Mouse (Mus musculus): ENCODE measurements around the gene Zfp746. TPM values are rescaled to one million over a fixed set of nuclear protein-coding genes. Genes with fewer than 3 reads are reported as not detected.

Zfp746 gene
- polyA plus RNA-seq, 1 experiment from 2014 or later, result 23.4 TPM

DNA sequence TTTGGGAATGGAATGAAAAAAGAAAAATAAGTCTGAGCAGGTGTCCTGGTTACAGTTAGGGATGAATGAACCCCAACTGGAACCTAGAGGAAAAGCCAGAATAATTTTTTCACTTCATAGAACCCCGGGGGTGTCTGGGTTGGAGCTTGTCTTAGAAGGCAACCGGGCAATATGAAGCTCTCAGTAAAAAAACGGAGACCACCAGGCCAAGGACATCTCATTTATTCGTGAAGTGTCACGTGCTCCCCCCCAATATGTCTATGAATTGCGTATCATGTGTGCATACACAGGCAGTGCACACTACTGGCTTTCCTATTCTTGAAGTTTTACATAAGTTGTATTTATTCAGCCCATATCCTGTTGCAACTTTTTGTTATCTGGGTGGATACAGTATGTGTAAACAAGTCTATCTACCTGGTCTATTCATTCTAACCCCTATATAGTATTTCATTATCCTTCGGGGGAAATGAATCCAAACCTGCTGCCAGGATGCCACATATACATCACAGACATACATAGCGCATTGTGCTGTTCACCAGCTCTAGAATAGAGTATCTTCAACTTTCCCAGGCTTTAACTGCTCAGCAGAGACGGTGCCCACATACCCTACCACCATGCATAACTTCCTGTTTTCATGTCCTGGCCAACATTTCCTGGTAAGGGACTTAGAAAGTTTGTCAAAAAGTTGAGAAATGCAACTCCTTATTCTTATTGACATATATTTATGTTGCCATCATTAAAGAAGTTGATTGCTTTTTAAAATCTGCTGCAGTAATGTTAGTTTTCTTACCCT is 36.9 kb downstream of the Zfp746 start:
- DNase-seq (ENCODE audit: low spot score), result no peak
- Histone ChIP-seq H3K4me3 (ENCODE audit: low read depth, low read length) (peak overlapping the region; percentile 92), H3K9ac (ENCODE audit: low read length) (peak overlapping the region; percentile 79), H3K4me2 (ENCODE audit: low read depth, low read length, severe bottlenecking) (peak overlapping the region; percentile 59), H3K27me3 (ENCODE audit: control insufficient read depth, insufficient read depth, low read length) (no peaks in the 10 kb centered on the region), H3K9me3 (ENCODE audit: control insufficient read depth, low read length) (no peaks in the 10 kb centered on the region), H3K27ac (ENCODE audit: low read depth, low read length) (no peak overlapping the region; the same call in 1 of the 2 replicates), H3K36me3 (ENCODE audit: control insufficient read depth, insufficient read depth, low read length) (no peaks in the 10 kb centered on the region), H3K4me1 (replicated peaks; ENCODE audit: control insufficient read depth, insufficient read depth, low read length) (0 out of 2 replicates have a peak, but pooled peaks cover 2% of the 10 kb centered on the region)
- ATAC-seq (replicated peaks; ENCODE audit: low FRiP score), result no peak
- 62% methylated on average over 9 of the region's 9 CpGs for WGBS

DNA sequence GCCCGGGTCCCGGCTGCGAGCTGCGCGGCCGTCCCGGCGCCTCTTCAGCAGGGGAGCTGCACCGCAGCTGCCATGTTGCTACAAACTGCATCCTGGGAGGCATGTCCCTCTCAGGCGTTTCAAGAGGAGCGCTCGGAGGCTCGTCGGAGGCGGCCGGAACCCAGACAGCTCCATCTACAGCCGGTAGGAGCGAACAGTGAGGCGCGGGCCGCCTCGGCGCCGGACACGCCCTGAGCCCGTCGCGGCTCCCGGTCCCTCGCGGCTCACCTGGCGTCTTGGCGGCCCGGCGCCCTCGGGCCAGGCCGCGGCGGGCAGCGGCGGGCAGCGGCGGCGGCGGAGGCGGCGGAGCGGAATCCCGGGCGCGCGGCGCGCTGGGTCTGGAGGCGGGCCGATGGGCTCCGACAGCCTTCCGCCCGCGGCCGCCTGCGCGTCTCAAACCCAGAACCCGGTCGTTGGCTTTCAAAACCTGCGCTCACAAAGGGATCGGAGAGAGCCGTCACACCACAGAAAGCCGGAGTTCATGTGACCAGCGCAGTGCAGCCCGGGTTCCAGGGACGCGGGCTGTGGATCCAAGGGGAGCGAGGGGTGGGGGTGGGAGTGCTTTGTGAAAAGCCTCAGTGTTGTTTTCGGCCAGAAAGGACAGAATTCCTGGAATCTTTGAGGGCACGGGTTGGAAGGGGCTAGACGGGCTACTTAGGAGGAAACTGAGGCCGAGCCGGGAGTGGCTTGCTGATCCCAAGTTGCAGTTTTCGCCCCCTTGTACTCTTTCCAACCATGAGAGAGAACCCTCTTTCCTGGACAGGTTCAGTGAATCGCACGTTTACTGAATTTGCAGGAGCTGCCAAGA is 37.7 kb downstream of the Zfp746 start, which contains the start of gene Zfp777:
Gene Zfp777 (minus strand): TSS at position 486 of the 847 bp plus-strand sequence.
- WGBS, result under 1% methylated on average over 73 of the region's 82 CpGs
- DNase-seq (ENCODE audit: low spot score) (peak; percentile 89), ATAC-seq (replicated peaks; ENCODE audit: low FRiP score) (peak; percentile 87)
- Histone ChIP-seq H3K9me3 (ENCODE audit: control insufficient read depth, low read length) (no peaks in the 10 kb centered on the region), H3K27ac (ENCODE audit: low read depth, low read length) (peak within 1 kb of the TSS; percentile 84), H3K36me3 (ENCODE audit: control insufficient read depth, insufficient read depth, low read length) (no peaks in the 10 kb centered on the region; the same call in 1 of the 2 replicates), H3K4me3 (ENCODE audit: low read depth, low read length) (peak within 1 kb of the TSS; percentile 92), H3K27me3 (ENCODE audit: control insufficient read depth, insufficient read depth, low read length) (no peaks in the 10 kb centered on the region), H3K4me1 (replicated peaks; ENCODE audit: control insufficient read depth, insufficient read depth, low read length) (0 out of 2 replicates have a peak, but pooled peaks cover 2% of the 10 kb centered on the region), H3K4me2 (ENCODE audit: low read depth, low read length, severe bottlenecking) (peak within 1 kb of the TSS; percentile 83), H3K9ac (ENCODE audit: low read length) (peak within 1 kb of the TSS; percentile 79)

DNA sequence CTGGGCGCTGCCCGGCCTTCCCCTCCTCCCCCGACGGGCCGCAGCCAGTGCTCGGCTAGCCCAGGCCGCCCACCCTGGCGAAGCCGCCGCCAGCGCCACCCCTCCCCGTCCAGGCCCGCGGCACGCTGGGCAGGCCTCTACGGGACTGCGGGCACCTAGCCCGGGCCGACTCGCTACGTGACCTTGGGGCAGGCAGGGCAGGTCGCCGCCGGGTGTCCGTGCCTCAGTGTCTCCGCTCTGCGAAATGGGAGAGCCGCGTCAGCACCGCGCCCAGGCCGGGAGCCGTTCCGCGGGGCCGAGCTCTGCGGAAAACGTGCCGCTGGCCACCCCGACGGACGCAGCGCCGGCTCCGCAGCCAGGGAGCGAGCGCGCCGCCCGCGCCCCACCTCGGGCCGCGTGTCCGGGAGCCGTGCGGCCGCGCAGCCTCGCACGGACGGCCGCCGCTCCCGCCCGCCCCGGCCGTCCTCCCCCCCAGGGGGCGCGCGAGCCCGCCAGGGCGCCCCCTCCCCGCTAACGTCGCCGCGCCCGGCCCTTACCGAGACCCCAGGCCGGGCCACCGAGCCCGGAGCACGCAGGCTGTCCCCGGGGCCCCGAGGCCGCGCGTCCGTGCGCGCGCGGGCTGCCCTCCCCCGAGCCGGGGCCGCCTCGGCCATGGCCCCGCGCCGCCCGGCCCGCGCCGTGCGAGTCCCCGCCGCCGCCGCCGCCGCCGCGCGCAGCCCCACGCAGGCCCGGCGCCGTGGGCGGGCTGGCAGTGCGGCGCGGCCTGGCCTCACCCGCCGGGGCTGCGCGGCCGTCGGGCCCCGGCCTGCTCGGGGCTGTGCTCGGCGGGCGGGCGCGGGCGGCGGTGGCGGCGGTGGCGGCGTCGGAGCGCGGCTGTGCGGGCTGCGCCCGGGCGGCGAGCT is 38.7 kb downstream of the Zfp746 start:
- DNase-seq (ENCODE audit: low spot score) (peak; percentile 76), ATAC-seq (replicated peaks; ENCODE audit: low FRiP score) (peak; percentile 60)
- Histone ChIP-seq H3K27me3 (ENCODE audit: control insufficient read depth, insufficient read depth, low read length) (no peaks in the 10 kb centered on the region), H3K4me3 (ENCODE audit: low read depth, low read length) (peak overlapping the region; percentile 92), H3K27ac (ENCODE audit: low read depth, low read length) (peak overlapping the region; percentile 84; the same call in 1 of the 2 replicates), H3K36me3 (ENCODE audit: control insufficient read depth, insufficient read depth, low read length) (peaks cover 5% of the 10 kb centered on the region; the same call in 1 of the 2 replicates), H3K4me2 (ENCODE audit: low read depth, low read length, severe bottlenecking) (peak overlapping the region; percentile 83), H3K9ac (ENCODE audit: low read length) (peak overlapping the region; percentile 79), H3K4me1 (replicated peaks; ENCODE audit: control insufficient read depth, insufficient read depth, low read length) (0 out of 2 replicates have a peak, but pooled peaks cover 2% of the 10 kb centered on the region), H3K9me3 (ENCODE audit: control insufficient read depth, low read length) (no peaks in the 10 kb centered on the region)
- WGBS, result under 1% methylated on average over 94 of the region's 150 CpGs

DNA sequence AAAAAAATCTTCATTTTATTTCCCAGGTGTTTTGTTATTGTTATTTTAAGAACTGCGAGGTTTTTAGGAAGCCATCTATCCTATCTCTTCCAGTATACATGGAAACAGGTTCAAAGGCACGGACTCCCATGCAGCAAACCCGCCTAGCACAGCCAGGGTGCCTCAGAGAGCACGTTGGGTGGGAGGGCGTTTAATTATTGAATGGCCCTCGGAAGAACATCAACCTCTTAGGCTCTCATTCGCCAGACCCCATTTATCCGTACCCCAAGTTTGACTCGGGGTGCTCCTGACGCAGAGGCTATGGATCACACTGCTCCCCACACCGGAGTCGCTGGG is 39.3 kb downstream of the Zfp746 start:
- no peak overlapping the region for H3K27ac ChIP-seq (ENCODE audit: low read depth, low read length)
- 9% methylated on average over 12 of the region's 12 CpGs for WGBS
- 0 out of 2 replicates have a peak, but pooled peaks cover 2% of the 10 kb centered on the region for H3K4me1 ChIP-seq (replicated peaks; ENCODE audit: control insufficient read depth, insufficient read depth, low read length)
- peak overlapping the region; percentile 83 for H3K4me2 ChIP-seq (ENCODE audit: low read depth, low read length, severe bottlenecking)
- H3K4me3 ChIP-seq (ENCODE audit: low read depth, low read length), result peak overlapping the region; percentile 92
- H3K9ac ChIP-seq (ENCODE audit: low read length), result peak overlapping the region; percentile 79
- DNase-seq (ENCODE audit: low spot score) (no peak), ATAC-seq (replicated peaks; ENCODE audit: low FRiP score) (no peak)
- no peaks in the 10 kb centered on the region for H3K9me3 ChIP-seq (ENCODE audit: control insufficient read depth, low read length)
- H3K36me3 ChIP-seq (ENCODE audit: control insufficient read depth, insufficient read depth, low read length), result peaks cover 5% of the 10 kb centered on the region; the same call in 1 of the 2 replicates
- H3K27me3 ChIP-seq (ENCODE audit: control insufficient read depth, insufficient read depth, low read length), result no peaks in the 10 kb centered on the region

DNA sequence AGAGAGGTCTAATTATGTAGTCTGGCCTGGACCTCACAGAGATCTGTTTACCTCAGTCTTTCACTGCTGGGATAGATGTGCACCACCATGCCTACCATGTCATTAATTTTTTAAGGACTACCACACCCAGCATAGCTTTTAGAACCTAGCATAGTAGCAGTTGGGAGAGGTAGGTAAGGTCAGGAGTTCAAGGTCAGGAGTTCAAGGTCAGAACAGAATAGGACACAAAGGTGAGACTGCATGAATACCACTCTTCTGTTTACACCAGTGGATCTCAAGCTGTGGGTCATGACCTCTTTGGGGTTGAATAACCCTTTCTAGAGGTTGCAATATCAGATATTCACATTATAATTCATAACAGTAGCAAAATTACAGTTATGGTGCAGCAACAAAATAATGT is 53.7 kb downstream of the Zfp746 start:
- H3K9ac ChIP-seq (ENCODE audit: low read length), result no peak overlapping the region
- no peak overlapping the region for H3K27ac ChIP-seq (ENCODE audit: low read depth, low read length)
- no peak overlapping the region for H3K4me3 ChIP-seq (ENCODE audit: low read depth, low read length)
- no peak for ATAC-seq (replicated peaks; ENCODE audit: low FRiP score)
- H3K9me3 ChIP-seq (ENCODE audit: control insufficient read depth, low read length), result no peaks in the 10 kb centered on the region
- no peaks in the 10 kb centered on the region for H3K4me1 ChIP-seq (replicated peaks; ENCODE audit: control insufficient read depth, insufficient read depth, low read length)
- no peaks in the 10 kb centered on the region for H3K27me3 ChIP-seq (ENCODE audit: control insufficient read depth, insufficient read depth, low read length)
- DNase-seq (ENCODE audit: low spot score), result no peak
- H3K4me2 ChIP-seq (ENCODE audit: low read depth, low read length, severe bottlenecking), result no peak overlapping the region
- peaks cover 10% of the 10 kb centered on the region for H3K36me3 ChIP-seq (ENCODE audit: control insufficient read depth, insufficient read depth, low read length)

DNA sequence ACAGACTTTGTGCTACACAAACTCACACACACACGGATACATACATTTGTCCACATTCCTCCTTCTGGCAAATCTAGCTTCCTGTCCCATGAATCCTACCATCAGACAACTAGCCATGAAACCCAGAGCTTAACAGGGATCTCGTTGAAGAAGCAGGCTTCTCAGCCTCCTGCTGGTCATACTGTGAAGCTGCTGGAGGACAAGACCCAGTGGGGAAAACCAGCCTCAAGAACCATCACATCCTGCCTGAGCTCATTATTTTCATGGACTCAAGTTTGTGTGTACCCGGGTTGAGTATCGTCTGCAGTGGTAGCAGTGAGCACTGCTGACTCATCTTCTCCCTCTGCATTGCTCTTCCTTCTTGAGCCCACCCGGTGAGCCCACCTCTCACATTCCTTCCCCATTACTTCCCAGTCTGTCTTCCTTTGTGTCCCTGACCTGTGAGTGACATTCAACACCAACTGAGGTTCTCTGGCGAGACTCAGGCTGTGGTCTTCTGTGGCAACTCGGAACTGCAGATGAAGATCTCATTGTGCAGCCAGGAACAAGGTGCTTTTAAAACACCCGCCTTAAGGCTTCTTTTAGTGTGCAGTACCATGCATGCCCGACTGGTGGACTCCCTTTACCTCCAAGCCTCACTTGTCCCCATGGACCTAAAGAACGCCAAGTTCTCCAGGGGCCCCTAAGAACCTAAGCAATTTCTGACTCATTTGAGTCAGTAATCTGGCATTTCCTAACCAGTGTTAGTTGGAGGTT is 60.3 kb downstream of the Zfp746 start:
- Histone ChIP-seq H3K27me3 (ENCODE audit: control insufficient read depth, insufficient read depth, low read length) (no peaks in the 10 kb centered on the region; the same call in 1 of the 2 replicates), H3K4me3 (ENCODE audit: low read depth, low read length) (no peak overlapping the region), H3K27ac (ENCODE audit: low read depth, low read length) (no peak overlapping the region), H3K4me2 (ENCODE audit: low read depth, low read length, severe bottlenecking) (no peak overlapping the region), H3K36me3 (ENCODE audit: control insufficient read depth, insufficient read depth, low read length) (peaks cover 30% of the 10 kb centered on the region), H3K9me3 (ENCODE audit: control insufficient read depth, low read length) (peaks cover 7% of the 10 kb centered on the region; the same call in 1 of the 2 replicates), H3K9ac (ENCODE audit: low read length) (no peak overlapping the region), H3K4me1 (replicated peaks; ENCODE audit: control insufficient read depth, insufficient read depth, low read length) (no peaks in the 10 kb centered on the region)
- no peak for ATAC-seq (replicated peaks; ENCODE audit: low FRiP score)
- 86% methylated on average over 10 of the region's 10 CpGs for WGBS
- DNase-seq (ENCODE audit: low spot score), result no peak

DNA sequence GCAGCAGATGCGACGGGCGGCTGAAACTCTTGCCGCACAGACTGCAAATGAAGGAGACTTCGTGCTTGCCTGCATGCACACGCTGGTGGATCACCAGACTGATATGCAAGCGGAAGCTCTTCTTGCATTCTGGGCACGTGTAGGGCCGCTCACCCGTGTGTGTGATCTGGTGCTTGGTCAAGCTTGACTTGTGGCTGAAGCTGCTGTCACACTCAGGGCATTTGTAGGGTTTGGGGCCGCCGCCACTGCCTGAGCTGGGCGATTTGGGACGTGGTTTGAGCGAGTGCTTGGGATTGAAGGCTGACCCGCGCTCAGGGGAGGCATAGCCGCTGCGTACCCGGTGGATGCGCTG is 61.4 kb downstream of the Zfp746 start:
- H3K9me3 ChIP-seq (ENCODE audit: control insufficient read depth, low read length), result peaks cover 7% of the 10 kb centered on the region; the same call in 1 of the 2 replicates
- DNase-seq (ENCODE audit: low spot score), result no peak
- 0 out of 2 replicates have a peak, but pooled peaks have one; percentile 27 for ATAC-seq (replicated peaks; ENCODE audit: low FRiP score)
- 67% methylated on average over 21 of the region's 21 CpGs for WGBS
- H3K9ac ChIP-seq (ENCODE audit: low read length), result no peak overlapping the region
- H3K4me1 ChIP-seq (replicated peaks; ENCODE audit: control insufficient read depth, insufficient read depth, low read length), result no peaks in the 10 kb centered on the region
- H3K4me3 ChIP-seq (ENCODE audit: low read depth, low read length), result no peak overlapping the region
- peaks cover 30% of the 10 kb centered on the region for H3K36me3 ChIP-seq (ENCODE audit: control insufficient read depth, insufficient read depth, low read length)
- no peak overlapping the region for H3K27ac ChIP-seq (ENCODE audit: low read depth, low read length)
- no peak overlapping the region for H3K4me2 ChIP-seq (ENCODE audit: low read depth, low read length, severe bottlenecking)
- H3K27me3 ChIP-seq (ENCODE audit: control insufficient read depth, insufficient read depth, low read length), result no peaks in the 10 kb centered on the region; the same call in 1 of the 2 replicates

Measured in forebrain, embryonic 11.5 days (tissue).